Mouse (Mus musculus): ENCODE measurements around the gene Gm49394.
A peak's percentile ranks its signal among the peaks of the same experiment; 100 is the strongest.

Gene Gm49394

DNA sequence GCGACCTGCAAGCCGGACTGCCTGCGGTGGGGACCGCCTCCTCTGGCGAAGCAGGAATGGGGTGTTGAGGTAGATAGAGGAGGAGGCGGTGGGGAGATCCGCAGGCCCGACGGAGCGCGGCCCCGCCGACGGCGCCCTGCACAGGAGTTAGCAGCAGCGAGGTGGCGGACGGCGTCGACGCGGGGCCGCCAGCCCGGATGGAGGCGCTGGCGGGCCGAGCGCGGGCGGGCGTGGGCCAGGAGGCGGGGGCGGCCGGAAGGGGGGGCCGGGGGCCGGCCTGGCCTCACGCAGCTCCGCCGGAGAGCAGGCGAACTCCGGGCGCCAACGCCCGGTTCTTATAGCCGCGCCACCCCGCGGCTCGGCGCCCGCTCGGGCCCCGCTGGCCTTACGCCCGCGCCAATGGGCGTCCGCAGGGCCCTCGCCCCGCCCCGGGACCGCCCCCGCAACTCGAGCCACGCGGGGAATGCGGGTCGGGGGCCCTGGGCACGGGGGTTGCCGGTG is 10.5 kb downstream of the Gm49394 start:
- DNase-seq (ENCODE audit: low read depth, low spot score) = peak; percentile 35

DNA sequence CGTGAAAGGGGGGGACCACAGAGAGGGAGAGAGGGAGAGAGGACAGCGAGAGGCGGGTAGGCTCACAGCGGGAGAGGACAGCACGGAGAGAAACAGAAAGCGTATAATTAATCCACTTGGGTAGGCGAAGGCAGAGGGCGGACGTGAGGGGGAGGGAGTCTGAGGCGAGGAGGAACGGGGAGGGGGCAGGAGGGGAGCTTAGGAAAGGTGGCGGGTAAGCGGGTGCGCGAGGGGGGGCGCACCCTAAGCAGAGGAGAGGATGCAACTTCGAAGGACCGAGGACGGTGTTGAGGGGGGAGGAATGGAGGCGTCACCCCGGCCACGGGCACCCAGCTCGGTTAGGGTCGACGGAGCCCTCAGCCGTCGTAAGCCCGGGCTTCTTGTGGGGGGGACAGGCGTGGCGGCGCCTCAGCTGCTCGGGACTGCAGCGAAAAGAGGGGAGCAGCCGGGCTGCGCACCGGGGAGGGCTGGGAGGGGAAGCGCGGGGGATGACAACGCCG is 11.0 kb downstream of the Gm49394 start:
- no peak for DNase-seq (ENCODE audit: low read depth, low spot score)

GRCm38 (mm10) chr7:142657821-142658614 is 11.7 kb downstream of the Gm49394 start:
- no peak for DNase-seq (ENCODE audit: low read depth, low spot score)

GRCm38 (mm10) chr7:142657341-142657791 is 12.4 kb downstream of the Gm49394 start:
- no peak for DNase-seq (ENCODE audit: low read depth, low spot score)

- no peak for DNase-seq (ENCODE audit: low read depth, low spot score)
Measured at GRCm38 (mm10) chr7:142656055-142656454, 13.7 kb downstream of the Gm49394 start.

- no peak for DNase-seq (ENCODE audit: low read depth, low spot score)
Measured at GRCm38 (mm10) chr7:142655633-142656032, 14.1 kb downstream of the Gm49394 start.

DNA sequence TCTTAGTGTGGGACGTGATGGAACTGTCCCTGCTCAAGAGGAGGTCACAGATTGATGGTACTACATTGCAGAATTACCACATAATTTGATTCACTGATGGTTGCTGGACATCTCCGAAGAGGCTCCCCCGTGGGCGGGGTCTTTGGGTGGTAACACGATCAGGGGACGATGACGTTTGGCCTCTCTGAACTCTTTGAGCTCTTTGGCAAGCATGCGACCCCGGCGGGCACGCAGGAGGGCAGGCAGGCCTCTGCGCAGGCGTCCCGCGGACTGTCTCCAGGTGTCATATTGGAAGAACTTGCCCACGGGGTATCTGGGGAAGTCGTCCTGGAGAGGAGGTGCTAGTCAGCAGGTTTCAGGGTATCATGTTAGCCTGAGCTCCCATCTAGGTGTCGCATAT is 16.0 kb downstream of the Gm49394 start:
- no peak for DNase-seq (ENCODE audit: low read depth, low spot score)

DNA sequence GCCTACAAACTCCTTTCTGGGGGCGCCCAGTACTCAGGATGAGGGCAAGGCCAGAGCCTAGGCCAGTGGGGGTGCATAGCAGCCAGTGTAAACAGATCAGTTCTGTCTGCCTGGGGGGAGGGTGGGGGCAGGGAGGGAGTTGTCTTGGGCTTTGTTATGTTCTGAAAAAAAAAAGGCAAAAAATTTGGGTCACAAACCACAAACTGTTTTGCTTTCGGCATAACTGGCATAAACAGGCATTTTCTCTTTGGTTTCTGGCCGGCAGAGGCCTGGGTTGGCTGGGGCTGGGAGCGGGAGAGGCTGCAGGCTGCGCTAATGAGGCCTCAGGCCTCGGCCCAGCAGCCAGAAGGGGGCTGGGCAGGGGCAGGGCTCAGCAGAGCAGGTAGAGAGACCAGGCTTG is 23.1 kb downstream of the Gm49394 start:
- no peak for DNase-seq (ENCODE audit: low read depth, low spot score)

DNA sequence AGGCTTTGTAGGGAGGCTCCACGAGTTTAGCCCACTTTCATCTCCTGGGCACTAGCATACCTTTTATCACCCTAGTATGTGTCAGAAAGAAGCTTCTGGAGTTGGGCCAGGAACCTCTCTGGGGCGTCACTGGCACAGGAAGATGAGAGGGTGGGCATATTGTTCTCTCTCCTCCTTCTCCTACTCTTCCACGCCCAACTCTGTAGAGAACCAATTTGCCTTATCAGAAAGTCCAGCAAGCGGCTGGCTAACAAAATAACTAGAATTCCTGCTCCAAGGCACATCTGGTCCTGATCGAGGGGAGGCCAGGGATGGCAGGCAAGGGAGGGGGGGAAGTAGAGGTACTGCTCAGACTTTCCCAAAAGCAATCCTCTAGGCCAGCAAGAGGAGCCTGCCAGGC is 24.7 kb downstream of the Gm49394 start:
- DNase-seq (ENCODE audit: low read depth, low spot score) = no peak

DNA sequence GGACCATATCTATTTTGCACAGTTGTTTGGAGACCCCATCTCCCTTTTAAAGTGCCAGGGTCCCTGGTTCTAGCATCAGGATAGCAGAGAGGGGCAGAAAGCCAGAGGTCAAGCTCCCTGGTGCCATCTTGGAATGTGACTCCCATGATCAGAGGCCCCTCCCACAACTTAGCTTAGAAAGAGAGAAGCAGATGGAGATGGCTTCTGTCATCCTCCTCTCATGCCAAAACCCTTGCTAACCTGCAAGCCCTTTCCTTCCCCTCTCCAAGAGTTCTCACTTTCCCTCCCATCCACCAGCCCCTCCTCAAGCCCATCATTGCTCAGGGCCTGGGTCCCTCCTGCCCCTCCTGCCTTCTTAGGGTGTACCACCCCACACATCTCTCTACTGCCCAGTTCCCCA is 33.6 kb downstream of the Gm49394 start:
- no peak for DNase-seq (ENCODE audit: low read depth, low spot score)

- DNase-seq (ENCODE audit: low read depth, low spot score) = no peak
Measured at GRCm38 (mm10) chr7:142630691-142631090, 39.1 kb downstream of the Gm49394 start.

DNA sequence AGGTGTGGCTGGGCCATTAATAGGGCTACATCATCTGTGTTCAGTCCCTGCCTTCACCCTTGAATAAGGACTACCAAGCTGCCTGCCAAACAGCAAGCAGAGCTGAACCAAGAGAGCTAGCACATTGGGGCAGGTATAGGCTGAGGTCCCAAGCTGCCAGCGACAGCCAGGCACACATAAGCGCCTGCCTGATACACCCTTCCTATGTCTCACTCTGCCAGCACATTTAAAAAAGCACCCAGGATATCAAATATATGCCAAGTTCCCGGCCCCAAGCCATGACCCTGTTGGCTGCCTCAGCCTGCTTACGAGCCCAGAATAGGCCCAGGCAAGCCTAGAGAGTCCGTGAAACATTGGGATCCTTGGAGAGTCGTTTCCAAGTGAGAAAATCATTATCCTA is 39.9 kb downstream of the Gm49394 start:
- DNase-seq (ENCODE audit: low read depth, low spot score) = no peak

- DNase-seq (ENCODE audit: low read depth, low spot score) = no peak
Measured at GRCm38 (mm10) chr7:142622180-142622579, 47.6 kb downstream of the Gm49394 start.

- no peak for DNase-seq (ENCODE audit: low read depth, low spot score)
Measured at GRCm38 (mm10) chr7:142613077-142613476, 56.7 kb downstream of the Gm49394 start.

- peak; percentile 91 for DNase-seq (ENCODE audit: low read depth, low spot score)
Measured at GRCm38 (mm10) chr7:142610627-142611406, 58.9 kb downstream of the Gm49394 start.

- DNase-seq (ENCODE audit: low read depth, low spot score) = no peak
Measured at GRCm38 (mm10) chr7:142600921-142601320, 68.8 kb downstream of the Gm49394 start.
